Mouse (Mus musculus) liver, embryonic 16.5 days (tissue): ENCODE results near the gene Mpc1. TPM values are rescaled to one million over a fixed set of nuclear protein-coding genes. Genes with fewer than 3 reads are reported as not detected.
"Not testable (repeated sequence)": the region's sequence is repeated elsewhere in the genome, so short reads cannot be mapped to it uniquely, and the experiment has no call there.

Experiments
- ATAC-seq: fragments of 200-750 bp; cut with Nextera tagmentation; 2 replicates; pipeline ENCODE4 v1.8.0; 2017; ENCODE audit warnings: low read depth, mild to moderate bottlenecking, moderate number of reproducible peaks, moderate library complexity
- H3K27ac ChIP-seq: fragments of 300-500 bp; sonication (generic); 2 replicates; pipeline ENCODE4 v1.5.1; 2014; ENCODE audit warnings: mild to moderate bottlenecking, low read length
- H3K27me3 ChIP-seq: fragments of 300-500 bp; sonication (generic); 2 replicates; pipeline ENCODE4 v1.6.1; 2014; ENCODE audit warnings: low read depth, low read length, mixed read lengths; ENCODE audit not compliant: control insufficient read depth, insufficient read depth
- H3K36me3 ChIP-seq: fragments of 300-500 bp; sonication (generic); 2 replicates; pipeline ENCODE4 v1.6.1; 2014; ENCODE audit warnings: mild to moderate bottlenecking; ENCODE audit not compliant: control insufficient read depth, insufficient read depth
- H3K4me1 ChIP-seq: fragments of 300-500 bp; sonication (generic); 2 replicates; pipeline ENCODE4 v1.6.1; 2014; ENCODE audit warnings: low read depth, low read length, mixed read lengths; ENCODE audit not compliant: control insufficient read depth
- H3K4me2 ChIP-seq: fragments of 300-500 bp; sonication (generic); 2 replicates; pipeline ENCODE4 v1.6.1; 2014; ENCODE audit warnings: low read depth, low read length, mixed read lengths
- H3K4me3 ChIP-seq: fragments of 300-500 bp; sonication (generic); 2 replicates; pipeline ENCODE4 v1.5.1; 2014; ENCODE audit warnings: low read depth, mild to moderate bottlenecking, low read length
- H3K9ac ChIP-seq: fragments of 300-500 bp; sonication (generic); 2 replicates; pipeline ENCODE4 v1.6.1; 2014; ENCODE audit warnings: low read depth, low read length
- H3K9me3 ChIP-seq: fragments of 300-500 bp; sonication (generic); replicated peaks from 2 replicates; pipeline ENCODE4 v1.6.1; 2016; ENCODE audit warnings: low read length; ENCODE audit not compliant: control insufficient read depth
- WGBS: fragments of 180-500 bp; shearing (Covaris S2); extraction: QIAGEN DNeasy Blood & Tissue Kit; methylation state at CpG from one replicate; pipeline ENCODE4 v1.1.7; 2014; ENCODE audit not compliant: insufficient replicate concordance; 5-methylcytosine and 5-hydroxymethylcytosine counted together
- polyA plus RNA-seq: library from polyadenylated mRNA; unstranded; fragments of >200 nt; fragmentation: Nextera tagmentation; extraction: Ambion mirVana; gene quantifications from 2 replicates; pipeline ENCODE4 v1.2.1, GENCODE M21; 2015

The Mpc1 gene
- polyA plus RNA-seq, 1 experiment from 2014 or later: 168 TPM

DNA sequence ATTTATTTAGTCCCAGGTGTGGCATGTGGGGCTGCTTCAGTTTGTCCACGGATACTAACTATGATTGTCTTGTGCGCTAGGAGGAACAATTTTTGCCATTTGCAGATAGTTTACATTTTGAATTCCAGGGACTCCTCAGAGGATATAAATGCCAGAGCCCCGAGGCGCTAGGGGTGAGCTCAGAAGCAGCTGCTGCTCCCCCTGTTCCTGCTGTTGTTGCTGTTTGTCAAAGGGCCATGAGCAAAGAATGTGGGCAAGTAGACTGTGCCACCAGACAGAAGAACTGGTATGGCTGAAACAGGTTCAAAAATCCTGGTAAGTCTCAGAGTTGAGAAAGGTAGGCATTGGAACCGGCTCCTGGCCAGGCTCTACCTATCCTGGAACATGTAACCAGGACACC lies 21.0 kb downstream of the Mpc1 start:
- Histone ChIP-seq H3K4me1 (no peaks in the 10 kb centered on the region), H3K27me3 (no peaks in the 10 kb centered on the region), H3K27ac (no peak overlapping the region), H3K4me3 (no peak overlapping the region), H3K9ac (no peak overlapping the region), H3K4me2 (no peak overlapping the region), H3K36me3 (no peaks in the 10 kb centered on the region), H3K9me3 (no peaks in the 10 kb centered on the region)
- 65% methylated on average over 5 of the region's 5 CpGs for WGBS
- ATAC-seq: no peak

DNA sequence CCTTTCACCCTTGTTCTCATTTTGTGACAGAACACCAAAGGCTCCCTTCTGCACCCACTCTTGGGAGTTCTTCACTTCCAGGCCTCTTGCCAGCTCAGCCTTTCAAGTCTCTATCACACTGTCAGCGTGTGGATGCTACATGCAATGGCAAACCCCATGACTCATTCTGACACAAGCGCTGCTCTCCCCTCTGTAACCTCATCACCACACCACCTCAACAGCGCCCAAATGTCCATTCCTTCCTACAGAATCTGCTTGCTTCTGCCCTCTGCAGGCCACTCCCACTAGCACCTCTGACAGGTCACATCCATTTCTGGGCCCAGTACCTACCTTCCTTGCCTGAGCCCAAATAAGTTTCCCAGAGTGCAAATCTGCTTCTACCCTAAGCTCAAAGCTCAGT lies 23.1 kb downstream of the Mpc1 start:
- Histone ChIP-seq H3K4me2 (no peak overlapping the region), H3K27ac (no peak overlapping the region), H3K9ac (no peak overlapping the region), H3K4me1 (peaks cover 2% of the 10 kb centered on the region; the same call in 1 of the 2 replicates), H3K27me3 (no peaks in the 10 kb centered on the region), H3K4me3 (no peak overlapping the region), H3K36me3 (no peaks in the 10 kb centered on the region), H3K9me3 (no peaks in the 10 kb centered on the region)
- ATAC-seq: no peak
- WGBS: 40% methylated on average over 3 of the region's 3 CpGs

DNA sequence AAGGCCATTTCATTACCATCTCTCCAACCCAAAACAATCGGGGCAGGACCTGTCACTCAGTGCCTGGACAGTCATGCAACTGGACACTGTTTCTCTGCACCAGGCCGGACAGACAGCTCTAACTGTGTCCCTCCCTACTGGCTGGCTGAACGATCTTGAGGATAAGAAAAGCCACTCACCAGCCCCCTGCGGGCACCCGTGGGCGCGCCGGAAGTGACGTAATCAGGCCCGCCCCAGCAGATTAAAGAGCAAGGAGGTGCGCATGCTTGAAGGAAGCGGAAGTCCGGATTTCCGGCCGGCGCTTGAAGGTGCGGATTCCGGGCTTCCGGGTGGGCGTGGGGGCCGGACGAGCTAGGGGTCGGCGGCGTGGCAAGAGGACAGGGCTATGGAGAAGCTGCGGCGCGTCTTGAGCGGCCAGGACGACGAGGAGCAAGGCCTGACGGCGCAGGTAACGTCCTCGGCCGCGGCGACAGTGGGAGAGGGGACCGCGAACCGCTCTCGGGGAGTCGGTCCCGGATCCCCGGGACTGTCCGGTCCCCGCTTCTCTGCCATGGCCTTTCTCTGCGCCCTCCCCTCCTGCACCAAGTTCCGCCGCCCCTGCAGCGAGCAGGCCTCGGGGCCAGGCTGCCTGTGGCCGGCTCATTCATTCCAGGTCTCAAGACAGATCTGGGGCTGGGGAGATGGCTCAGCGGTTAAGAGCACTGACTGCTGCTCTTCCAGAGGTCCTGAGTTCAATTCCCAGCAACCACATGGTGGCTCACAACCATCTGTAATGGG lies 28.3 kb downstream of the Mpc1 start, which contains the start of gene Sft2d1:
TSS of gene Sft2d1 (plus strand) at position 265 of the 777 bp plus-strand sequence.
- WGBS: 0% methylated on average over 52 of the region's 54 CpGs
- peaks cover 21% of the 10 kb centered on the region for H3K4me1 ChIP-seq

DNA sequence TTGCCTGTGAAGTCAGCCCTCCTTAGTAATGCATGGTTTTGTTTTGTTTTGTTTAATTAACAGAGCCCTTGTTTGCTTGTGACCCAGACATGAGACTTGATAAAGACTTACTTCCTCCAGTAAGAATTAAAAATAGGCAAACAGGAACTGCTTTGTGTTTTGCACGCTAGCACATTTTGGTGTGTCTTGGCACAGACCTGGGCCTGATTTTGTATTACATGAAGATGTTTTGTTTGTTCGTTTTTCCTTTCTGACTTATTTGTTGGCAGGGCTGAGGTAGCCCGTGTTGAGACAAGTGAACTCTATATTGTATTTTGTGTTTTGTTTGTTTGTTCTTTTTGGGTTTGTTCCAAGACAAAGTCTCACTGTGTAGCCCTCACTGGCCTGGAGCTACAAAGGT lies 29.0 kb downstream of the Mpc1 start:
- Histone ChIP-seq H3K4me2 (peak overlapping the region; percentile 81), H3K27ac (no peak overlapping the region; the same call in 1 of the 2 replicates)
- ATAC-seq: no peak

More for the DNA sequence above, 28.3 kb downstream of the Mpc1 start, which contains the start of gene Sft2d1:
- no peaks in the 10 kb centered on the region for H3K27me3 ChIP-seq
- H3K36me3 ChIP-seq: no peaks in the 10 kb centered on the region
- H3K9ac ChIP-seq: peak within 1 kb of the TSS; percentile 81
- peak; percentile 97 for ATAC-seq
- no peaks in the 10 kb centered on the region for H3K9me3 ChIP-seq
- H3K27ac ChIP-seq: peak within 1 kb of the TSS; percentile 53
- peak within 1 kb of the TSS; percentile 83 for H3K4me3 ChIP-seq
- H3K4me2 ChIP-seq: peak within 1 kb of the TSS; percentile 81

DNA sequence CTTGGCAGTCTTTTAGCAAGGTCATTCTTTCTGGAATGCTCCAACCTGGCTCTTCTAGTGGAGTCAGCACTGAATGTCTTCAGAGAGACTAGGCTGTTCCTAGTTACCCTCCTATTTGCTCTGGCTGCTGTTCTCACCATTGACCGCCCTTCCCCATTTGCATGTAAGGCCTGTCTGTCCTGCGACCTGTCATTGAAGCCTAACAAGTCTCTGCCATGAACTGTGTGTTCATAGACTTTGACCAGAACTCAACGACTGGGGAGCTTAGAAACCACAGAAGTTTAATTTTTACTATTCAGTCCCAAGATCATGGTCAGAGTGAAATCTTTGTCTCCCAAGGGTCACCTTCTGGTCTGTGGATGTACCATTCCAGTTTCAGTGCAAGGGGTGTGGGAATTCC lies 31.3 kb downstream of the Mpc1 start:
- Histone ChIP-seq H3K27me3 (no peaks in the 10 kb centered on the region), H3K9me3 (no peaks in the 10 kb centered on the region), H3K4me3 (no peak overlapping the region), H3K36me3 (no peaks in the 10 kb centered on the region), H3K9ac (no peak overlapping the region), H3K4me1 (peaks cover 21% of the 10 kb centered on the region), H3K4me2 (no peak overlapping the region), H3K27ac (no peak overlapping the region)
- no peak for ATAC-seq
- 53% methylated on average over 3 of the region's 3 CpGs for WGBS

More for the DNA sequence above, 29.0 kb downstream of the Mpc1 start:
- H3K4me3 ChIP-seq: peak overlapping the region; percentile 83
- peak overlapping the region; percentile 81 for H3K9ac ChIP-seq
- H3K27me3 ChIP-seq: no peaks in the 10 kb centered on the region
- no peaks in the 10 kb centered on the region for H3K36me3 ChIP-seq
- H3K4me1 ChIP-seq: peaks cover 21% of the 10 kb centered on the region
- WGBS: 16% methylated on average over 3 of the region's 3 CpGs
- no peaks in the 10 kb centered on the region for H3K9me3 ChIP-seq

DNA sequence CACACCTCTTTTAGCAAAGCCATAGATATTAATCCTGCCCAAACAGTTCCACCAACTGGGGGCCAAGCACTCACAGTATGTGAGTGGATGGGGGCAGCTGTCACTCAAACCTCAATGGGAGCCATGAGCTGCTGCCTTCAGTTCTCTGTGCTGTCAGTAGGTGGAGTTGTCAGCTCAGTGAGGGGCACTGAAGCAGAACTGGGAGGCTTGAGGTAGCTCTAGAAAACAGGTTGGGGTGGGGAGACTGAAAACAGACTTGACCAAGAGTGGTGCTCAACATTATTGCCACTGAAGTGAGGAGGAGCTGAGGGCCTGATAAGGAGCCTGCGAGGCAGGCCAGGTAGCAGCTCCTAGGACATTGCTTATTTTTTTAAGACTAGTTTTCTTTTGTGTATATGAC lies 33.5 kb downstream of the Mpc1 start:
- H3K27ac ChIP-seq: no peak overlapping the region
- ATAC-seq: no peak
- H3K4me3 ChIP-seq: no peak overlapping the region
- H3K4me2 ChIP-seq: no peak overlapping the region
- WGBS: 60% methylated on average over 1 of the region's 1 CpGs
- no peaks in the 10 kb centered on the region for H3K27me3 ChIP-seq
- H3K9me3 ChIP-seq: no peaks in the 10 kb centered on the region
- no peaks in the 10 kb centered on the region for H3K36me3 ChIP-seq
- H3K4me1 ChIP-seq: peaks cover 19% of the 10 kb centered on the region
- no peak overlapping the region for H3K9ac ChIP-seq

DNA sequence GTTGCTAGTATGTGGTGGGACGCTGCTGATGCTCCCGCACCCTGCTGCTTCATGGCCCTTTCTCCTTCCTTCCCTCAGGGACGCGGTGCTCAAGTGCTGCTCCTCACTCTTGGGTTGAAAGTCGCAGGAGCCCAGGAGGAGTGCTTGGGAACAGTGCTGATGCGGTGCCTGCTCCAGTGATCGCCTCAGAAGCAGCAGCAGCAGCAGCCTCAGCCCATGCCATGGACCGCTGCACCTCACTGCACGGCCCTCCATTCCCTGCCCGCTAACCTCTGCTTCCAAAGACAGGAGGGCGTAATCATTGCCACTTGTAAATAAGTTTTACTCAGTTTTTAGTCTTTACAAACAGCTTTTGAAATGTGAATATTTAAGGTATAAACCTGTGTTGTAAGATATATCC lies 44.2 kb downstream of the Mpc1 start:
- not testable (repeated sequence) for H3K4me1 ChIP-seq, H3K36me3 ChIP-seq, ATAC-seq, H3K9ac ChIP-seq, H3K27me3 ChIP-seq, H3K4me3 ChIP-seq, H3K4me2 ChIP-seq, H3K27ac ChIP-seq, H3K9me3 ChIP-seq
- 87% methylated on average over 10 of the region's 11 CpGs for WGBS

DNA sequence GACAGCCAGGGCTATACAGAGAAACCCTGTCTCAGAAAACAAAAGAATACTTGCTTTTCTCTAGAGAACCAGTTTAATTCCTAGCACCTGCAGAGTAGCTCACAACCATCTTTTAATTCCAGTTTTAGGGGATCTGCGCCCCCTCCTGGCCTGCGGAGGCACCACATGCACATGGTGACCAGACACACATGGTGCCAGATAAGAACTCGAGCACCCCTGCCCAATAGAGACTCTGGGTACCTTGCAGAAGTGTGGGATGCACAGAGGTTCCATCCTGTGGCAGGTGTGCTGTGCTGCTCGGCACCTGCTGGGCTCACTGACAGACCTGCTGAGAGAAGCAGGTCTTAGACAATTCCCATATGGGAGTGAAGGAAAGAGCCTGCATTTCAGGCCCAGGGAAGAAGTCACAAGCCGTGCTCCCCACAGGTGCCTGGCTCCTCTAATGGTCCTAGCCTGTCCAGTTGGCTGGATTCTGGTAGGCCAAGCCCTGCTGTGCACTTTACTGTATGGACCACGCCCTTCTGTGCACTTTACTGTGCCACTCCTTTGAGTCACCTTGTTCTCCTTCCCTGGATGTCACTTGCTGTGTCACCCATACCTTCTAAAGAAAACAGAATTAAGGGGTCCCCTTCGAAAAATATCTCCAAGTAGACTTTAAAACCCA lies 45.9 kb downstream of the Mpc1 start:
- WGBS: 57% methylated on average over 7 of the region's 7 CpGs
- no peak overlapping the region for H3K27ac ChIP-seq
- H3K4me3 ChIP-seq: no peak overlapping the region
- H3K9me3 ChIP-seq: no peaks in the 10 kb centered on the region
- H3K4me1 ChIP-seq: no peaks in the 10 kb centered on the region
- H3K4me2 ChIP-seq: no peak overlapping the region
- ATAC-seq: no peak
- peaks cover 5% of the 10 kb centered on the region for H3K36me3 ChIP-seq
- H3K9ac ChIP-seq: no peak overlapping the region
- H3K27me3 ChIP-seq: no peaks in the 10 kb centered on the region

DNA sequence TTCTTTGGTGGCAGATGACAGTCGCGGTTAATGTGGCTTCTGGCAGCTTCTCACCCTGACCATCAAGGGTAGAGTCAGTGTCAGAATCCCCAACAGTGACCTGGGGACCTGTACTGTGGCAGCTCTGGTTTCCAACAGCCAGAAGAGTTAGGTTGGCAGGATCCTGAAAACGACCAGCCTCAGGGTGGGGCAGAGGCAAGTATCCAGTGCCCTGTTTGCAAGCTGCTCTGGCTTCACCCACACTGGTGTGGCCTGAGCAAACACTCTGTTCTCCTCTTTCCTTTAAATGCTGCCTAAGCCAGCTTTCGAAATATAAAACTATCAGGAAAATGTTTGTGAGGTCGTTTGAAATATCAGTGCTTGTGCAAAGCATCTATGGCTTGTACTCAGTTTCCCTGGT lies 47.9 kb downstream of the Mpc1 start:
- 50% methylated on average over 5 of the region's 5 CpGs for WGBS
- H3K9ac ChIP-seq: no peak overlapping the region
- H3K4me2 ChIP-seq: no peak overlapping the region
- peaks cover 5% of the 10 kb centered on the region for H3K36me3 ChIP-seq
- no peak overlapping the region for H3K27ac ChIP-seq
- H3K4me1 ChIP-seq: no peaks in the 10 kb centered on the region
- no peak for ATAC-seq
- no peaks in the 10 kb centered on the region for H3K27me3 ChIP-seq
- H3K9me3 ChIP-seq: no peaks in the 10 kb centered on the region
- no peak overlapping the region for H3K4me3 ChIP-seq
